Mouse (Mus musculus) gastrocnemius, adult 18-20 months (tissue): Measurements from ENCODE around the gene Pigc. TPM values are rescaled to one million over a fixed set of nuclear protein-coding genes. Genes with fewer than 3 reads are reported as not detected.
A peak's percentile ranks its signal among the peaks of the same experiment; 100 is the strongest.

Experiments
- DNase-seq: peaks from one replicate; pipeline ENCODE4 v3.0.0; 2021; ENCODE audit warnings: low spot score
- long read RNA-seq, 2 experiments: library from polyadenylated mRNA; stranded (forward); transcript quantifications; one replicate each; pipeline ENCODE4 v2.0.0; 2021
- total RNA-seq, 2 experiments: library from RNA; stranded (reverse); gene quantifications; 2 replicates each; pipeline ENCODE4 v1.2.3; 2021

Pigc gene
- total RNA-seq = 10 to 100 TPM; 12.1 to 16.0 TPM
- long read RNA-seq, experiment 1, full-length matches to known transcripts = 22 of 25 reads
- long read RNA-seq, experiment 1, partial matches to known transcripts = 0 of 25 reads
- long read RNA-seq, experiment 1, other reads (novel, unspliced or antisense) = 3 of 25 reads
- long read RNA-seq, experiment 2, full-length matches to known transcripts = 12 of 14 reads
- long read RNA-seq, experiment 2, partial matches to known transcripts = 0 of 14 reads
- long read RNA-seq, experiment 2, other reads (novel, unspliced or antisense) = 2 of 14 reads

DNA sequence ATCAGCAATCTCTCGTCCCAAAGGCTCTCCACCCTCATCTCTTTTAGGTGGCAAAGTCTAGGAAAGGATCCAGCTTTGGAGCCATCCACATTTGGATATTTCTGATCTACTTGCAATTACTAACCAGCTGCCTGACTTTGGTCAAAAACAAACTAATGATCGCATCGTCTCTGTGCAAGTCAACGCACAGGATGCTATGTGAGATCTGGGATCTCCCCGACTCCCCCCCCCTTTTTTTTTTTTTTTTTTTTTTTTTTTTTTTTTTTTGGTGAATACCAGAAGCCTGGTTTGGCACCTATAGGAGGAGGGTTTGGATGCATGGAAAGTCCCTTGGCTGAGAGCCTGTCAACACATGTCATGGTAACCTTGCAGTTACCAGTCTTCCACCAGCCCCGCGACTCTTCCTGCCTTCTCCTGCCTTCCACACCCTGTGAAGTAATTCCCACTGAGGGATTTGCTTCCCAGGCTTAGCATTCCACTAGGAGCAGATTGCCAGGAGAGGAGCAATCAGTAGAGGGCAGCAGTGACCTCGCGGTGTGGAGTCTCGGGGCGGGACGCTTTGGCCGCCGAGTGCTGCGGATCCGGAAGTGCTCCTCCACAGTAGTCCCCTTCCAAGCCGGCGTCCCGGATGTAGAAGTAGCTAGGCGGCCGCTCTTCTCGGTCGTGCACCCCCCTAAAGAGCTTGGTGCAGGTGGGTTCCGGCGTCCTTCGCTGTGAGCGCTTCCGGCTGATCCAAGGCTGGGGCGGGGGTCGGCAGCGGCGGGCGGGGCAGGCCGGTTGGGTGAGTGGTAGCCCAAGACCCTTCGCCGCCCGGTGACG lies at the start of gene Pigc:
Pigc (plus strand) TSS at position 598 of the 819 bp plus-strand sequence.
- DNase-seq = peak; percentile 96

- DNase-seq = no peak
Measured at GRCm38 (mm10) chr1:161919594-161919993, 49.4 kb upstream of the Pigc start.

DNA sequence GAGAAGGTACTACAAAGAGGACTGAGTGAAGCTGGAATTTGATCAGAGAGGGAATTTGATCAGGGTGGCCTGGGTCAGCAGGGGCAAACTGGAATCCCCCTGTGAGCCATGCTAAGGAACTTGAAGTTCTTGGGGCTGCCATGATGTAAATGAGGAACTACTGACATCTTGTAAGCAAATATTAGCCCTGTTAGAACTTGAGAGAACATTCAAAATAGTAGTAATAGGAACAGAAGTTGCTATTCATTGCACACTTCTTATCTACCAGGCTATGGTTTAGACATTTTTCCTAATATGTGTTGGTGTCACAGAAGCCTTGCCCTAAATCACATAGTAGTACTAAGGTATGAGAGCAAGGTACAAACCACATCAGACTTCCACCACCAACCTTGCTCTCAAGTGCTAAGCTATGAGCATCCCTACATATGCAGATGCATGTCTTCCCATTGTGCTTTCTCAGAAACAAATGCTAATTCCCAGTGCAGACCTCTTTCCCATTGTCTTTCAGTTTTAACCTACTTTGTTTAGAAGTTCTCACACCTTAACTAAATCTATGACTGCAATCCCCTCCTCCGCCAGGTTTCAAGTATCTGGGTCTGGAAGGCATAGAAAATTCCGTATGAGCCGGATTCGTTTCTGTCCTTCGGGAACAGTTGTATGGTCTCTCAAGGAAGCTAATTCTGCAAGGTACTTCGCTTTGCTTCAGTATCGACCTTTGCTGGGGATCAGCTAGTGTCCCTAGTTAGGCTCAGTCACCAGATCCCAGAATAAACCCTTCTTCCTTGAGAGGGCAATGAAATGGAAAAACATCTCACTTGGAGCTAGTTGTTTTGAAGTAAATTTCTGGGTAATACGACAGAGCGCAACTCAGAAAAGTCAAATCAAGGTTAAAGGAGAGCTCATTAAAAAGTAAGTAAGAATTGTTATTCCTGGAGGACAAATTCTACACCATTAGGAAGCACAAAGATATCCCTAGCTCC lies 48.2 kb upstream of the Pigc start:
- no peak for DNase-seq

GRCm38 (mm10) chr1:161921928-161922327 lies 47.1 kb upstream of the Pigc start:
- no peak for DNase-seq

GRCm38 (mm10) chr1:161924321-161924720 lies 44.7 kb upstream of the Pigc start:
- DNase-seq = no peak

DNA sequence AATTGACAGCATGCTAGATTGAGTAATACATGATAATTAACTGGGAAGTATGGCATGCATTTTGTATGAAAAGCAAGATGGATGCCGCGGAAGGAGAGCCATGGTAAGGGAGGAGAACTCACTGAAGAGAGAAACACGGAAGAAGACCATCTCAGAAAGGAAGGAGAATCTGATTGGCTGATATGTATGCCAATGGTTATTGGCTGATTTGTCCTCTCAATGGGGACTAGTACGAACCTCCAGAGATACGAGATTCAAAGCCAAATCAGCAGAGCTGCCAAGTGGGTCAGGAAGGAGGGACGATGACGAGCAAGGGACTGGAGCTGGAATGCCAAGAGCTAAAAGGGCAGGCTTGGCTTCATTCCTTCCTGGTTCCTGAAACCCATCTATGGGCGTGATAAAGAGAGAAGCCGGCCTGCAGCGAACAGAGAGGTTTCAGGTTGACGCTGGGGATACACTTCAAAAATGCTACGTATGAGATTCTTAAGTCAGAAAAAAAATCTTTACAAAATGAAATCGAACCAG lies 43.6 kb upstream of the Pigc start:
- no peak for DNase-seq

- DNase-seq = no peak
Measured at GRCm38 (mm10) chr1:161927976-161928375, 41.0 kb upstream of the Pigc start.

DNA sequence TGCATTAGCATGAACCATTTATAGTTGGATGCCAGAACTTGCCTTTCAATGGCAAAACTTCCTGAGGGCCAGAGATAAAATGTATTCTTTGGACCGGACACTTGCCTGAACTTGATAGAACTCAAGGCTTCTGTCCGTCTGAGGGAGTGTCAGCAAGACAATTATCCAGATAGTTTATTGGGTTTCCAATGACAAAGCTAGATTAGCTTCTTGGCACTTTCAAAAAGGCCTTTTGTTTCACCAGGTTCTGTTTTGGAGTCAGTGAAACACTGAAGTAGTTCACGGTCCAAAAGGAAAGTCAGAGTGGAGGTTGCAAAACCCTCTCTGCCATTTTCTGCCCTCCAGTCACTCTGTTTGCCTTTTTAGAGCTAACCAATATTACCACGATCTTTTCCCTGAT lies 37.7 kb upstream of the Pigc start:
- no peak for DNase-seq

- no peak for DNase-seq
Measured at GRCm38 (mm10) chr1:161931817-161932216, 37.2 kb upstream of the Pigc start.

- no peak for DNase-seq
Measured at GRCm38 (mm10) chr1:161932286-161932685, 36.7 kb upstream of the Pigc start.

DNA sequence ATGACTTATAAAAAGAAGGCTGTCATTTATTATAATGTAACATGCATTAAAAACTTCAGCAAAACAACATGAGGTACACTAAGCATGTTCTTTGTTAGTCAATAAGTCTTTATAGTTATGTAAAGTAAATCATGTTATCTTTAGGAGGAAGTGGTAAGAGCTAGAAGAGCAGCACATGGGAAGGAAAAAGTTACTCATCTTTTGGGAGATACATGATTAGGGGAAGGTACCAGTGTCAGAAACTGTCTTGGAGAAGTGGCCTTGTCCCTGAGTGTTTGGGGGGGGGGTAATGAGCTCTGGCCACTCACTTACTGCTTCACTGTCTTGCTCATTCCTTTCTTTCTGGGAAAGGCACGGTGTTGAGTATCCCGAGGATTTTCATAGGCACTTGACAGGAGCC lies 26.9 kb upstream of the Pigc start:
- no peak for DNase-seq

- DNase-seq = no peak
Measured at GRCm38 (mm10) chr1:161951009-161951779, 17.8 kb upstream of the Pigc start.

GRCm38 (mm10) chr1:161952599-161952998 lies 16.4 kb upstream of the Pigc start:
- no peak for DNase-seq

DNA sequence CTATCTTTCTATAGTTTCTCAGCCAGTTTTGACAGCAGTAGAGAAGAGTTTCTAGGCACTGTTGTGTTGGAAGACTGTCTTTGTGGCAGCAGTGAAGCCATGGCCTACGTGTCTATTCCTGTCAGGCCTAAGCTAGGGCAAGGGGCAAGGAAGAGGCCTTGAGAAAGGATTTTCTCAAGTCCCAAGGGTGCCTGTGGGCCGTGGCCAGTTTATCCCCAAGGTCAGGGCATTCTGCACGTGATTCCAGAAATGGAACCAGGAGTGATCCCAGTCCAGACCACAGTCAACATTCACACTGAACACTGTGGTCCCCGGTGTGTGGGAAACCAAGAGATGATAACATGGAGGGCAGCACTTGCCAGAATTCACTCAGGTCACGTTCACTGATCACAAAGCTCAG lies 13.1 kb upstream of the Pigc start:
- no peak for DNase-seq

DNA sequence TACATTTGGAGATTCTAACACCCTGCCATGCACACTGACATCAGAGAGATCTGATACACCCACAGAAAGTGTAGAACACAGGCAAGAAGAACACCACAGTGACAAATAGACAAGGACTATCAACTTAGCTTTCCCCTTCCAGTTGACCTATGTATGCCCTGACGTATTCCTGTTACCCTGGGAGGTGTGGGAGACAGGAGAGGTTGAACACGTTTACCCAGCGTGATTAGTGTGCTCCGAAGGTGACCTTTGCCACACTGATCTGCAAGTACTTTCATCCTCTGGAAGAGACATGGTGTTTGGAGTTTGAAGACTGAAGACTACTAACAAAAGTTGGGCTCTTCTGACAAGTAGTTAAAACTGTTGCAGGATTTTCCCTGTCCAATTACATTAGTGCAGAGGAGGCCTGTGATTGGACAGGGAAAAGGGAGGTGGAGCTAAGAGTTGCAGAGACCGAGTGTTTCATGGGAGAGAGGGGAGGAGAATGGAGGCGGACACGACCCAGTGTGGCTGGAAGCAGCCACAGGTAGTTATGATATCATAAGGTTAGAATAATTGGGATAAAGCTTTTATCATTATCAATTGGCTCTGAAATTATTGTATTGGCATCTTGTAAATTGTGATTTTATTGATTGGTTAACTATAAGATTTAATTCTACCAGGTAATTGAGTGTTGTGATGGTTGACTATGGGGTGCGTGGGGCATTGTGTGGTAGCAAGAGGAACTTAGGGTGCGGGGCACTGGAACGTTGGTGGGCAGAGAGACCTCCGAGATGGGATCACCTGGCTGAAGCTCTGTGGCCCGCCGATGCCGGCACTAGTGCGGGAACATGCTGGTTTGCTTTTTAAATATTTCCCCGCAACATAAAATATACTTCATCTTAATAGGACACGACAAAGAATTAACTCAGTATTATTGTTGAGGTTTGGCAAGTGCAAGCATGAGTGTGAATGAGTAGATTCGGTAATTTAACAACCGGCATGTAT lies 10.7 kb upstream of the Pigc start:
- DNase-seq = no peak

DNA sequence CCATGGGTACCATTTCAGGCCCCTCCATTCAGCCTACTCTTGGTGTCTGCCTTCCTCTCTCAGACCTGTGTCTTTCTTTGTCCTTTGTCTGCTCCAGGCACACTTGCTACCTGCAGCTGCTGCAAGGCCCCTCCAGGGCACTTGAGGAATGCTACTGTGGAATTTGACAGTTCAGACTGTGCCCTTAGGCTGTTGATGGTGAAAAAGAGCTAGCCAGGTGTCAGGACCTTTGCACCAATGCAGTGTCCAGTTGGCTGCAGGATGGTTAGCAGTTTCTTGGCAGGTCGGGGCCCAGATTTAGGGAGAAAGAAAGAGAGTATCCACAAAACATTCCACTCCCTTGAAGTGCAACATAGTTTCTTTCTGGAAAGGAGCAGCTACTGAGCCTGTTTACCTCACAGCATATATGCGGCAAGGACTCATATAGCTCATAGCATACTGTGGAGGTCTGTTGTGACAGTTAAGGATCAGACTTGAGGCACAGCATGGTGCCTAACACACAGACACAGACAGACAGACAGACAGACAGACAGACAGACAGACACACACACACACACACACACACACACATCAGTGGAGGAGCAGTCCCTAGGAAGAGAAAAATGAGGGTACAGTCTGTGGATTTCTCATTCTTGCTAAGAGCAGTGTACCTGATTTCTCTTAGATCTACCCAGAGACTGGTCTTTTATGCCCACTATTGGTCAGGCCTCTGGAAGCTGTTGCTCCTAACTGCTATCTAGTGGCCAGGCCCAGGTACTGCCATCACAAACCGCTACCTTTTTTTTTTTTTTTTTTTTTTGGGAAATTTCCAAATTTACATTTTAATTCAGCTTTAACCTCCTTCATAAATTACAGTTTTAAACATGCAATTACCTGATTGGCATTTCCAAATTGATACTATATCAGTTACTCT lies 6.3 kb upstream of the Pigc start:
- DNase-seq = no peak

GRCm38 (mm10) chr1:161967936-161968335 lies 1.1 kb upstream of the Pigc start:
- DNase-seq = no peak

DNA sequence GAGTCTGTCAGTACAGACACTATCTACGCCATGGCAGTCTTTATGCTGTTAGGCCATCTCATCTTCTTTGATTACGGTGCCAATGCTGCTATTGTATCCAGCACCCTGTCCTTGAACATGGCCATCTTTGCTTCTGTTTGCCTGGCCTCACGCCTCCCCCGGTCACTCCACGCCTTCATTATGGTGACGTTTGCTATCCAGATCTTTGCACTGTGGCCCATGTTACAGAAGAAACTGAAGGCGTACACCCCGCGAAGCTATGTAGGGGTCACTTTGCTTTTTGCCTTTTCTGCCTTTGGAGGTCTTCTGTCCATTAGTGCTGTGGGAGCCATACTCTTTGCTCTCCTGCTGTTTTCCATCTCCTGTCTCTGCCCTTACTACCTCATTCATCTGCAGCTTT lies 1.9 kb downstream of the Pigc start:
- no peak for DNase-seq
